14 mouse cellular contexts compared by ENCODE assay signal in the genomic region with DNA sequence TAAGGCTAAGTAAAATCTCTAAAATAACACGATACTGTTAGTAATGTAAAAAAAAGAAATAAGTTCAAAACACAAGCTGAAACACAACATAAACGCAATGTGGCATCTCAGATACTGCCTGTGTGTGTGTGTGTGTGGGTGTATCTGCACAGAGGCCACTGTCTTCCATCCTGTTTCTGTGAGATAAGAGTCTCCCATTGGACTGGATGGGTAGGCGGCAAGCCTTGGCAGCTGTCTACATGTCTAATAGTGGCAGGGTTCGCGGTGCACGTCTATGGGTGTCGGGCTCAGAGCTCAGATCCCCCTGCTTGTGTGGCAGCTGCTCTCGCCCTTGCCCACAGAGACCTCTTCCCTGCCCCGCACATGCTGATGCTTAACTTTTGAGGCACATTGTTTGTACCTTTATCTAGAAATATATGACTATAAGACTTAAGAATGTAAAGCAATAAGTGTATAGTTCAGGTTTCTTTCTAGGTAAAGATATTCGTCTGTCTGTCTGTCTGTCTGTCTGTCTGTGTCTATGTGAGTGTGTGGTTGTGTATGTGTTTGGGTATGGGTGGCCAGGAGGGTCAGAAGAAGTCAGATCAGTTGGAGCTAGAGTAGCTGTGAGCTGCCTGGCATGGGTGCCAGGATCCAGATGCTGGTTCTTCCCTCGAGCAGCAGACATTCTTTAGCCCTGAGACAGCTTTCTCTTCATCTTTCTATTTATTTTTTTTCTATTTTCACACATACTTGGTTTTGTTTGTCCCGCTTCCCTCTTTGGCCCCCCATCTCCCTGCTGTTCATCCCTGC. TPM values are rescaled to one million over a fixed set of nuclear protein-coding genes. Genes with fewer than 3 reads are reported as not detected.
DNase-seq lines count a peak whose midpoint lies in the region; ATAC-seq lines count a peak whose summit lies in the region.
"Had no signal": no experiment of that assay in that cellular context is flagged by ENCODE, and none has a peak within 500 bp of the region (broad histone marks: within the 10 kb centered on the region; RNA-seq: fewer than 3 reads in every experiment).

No protein-coding gene starts in this region.

- H3K27ac ChIP-seq in liver, embryonic 15.5 days (replicated peaks), result peak overlapping the region; percentile 98
- no peak overlapping the region for H3K27ac ChIP-seq in stomach, embryonic 15.5 days
- H3K27ac ChIP-seq in neural tube, embryonic 15.5 days (replicated peaks), result no peak overlapping the region
- H3K27ac ChIP-seq: embryonic facial prominence, embryonic 13.5 days; limb, embryonic 13.5 days had no signal

- peaks cover 10% of the 10 kb centered on the region for H3K36me3 ChIP-seq in liver, embryonic 15.5 days (replicated peaks)
- H3K36me3 ChIP-seq in stomach, embryonic 15.5 days, result no peaks in the 10 kb centered on the region
- H3K36me3 ChIP-seq in neural tube, embryonic 15.5 days, result no peaks in the 10 kb centered on the region
- H3K36me3 ChIP-seq: embryonic facial prominence, embryonic 13.5 days had no signal

- peak overlapping the region; percentile 46 for H3K4me3 ChIP-seq in liver, embryonic 15.5 days (replicated peaks)
- no peak overlapping the region for H3K4me3 ChIP-seq in stomach, embryonic 15.5 days (replicated peaks)
- no peak overlapping the region for H3K4me3 ChIP-seq in neural tube, embryonic 15.5 days (replicated peaks)
- H3K4me3 ChIP-seq: embryonic facial prominence, embryonic 13.5 days; limb, embryonic 13.5 days had no signal

- peak; percentile 99 for ATAC-seq in liver, embryonic 15.5 days (ENCODE audit: insufficient read depth)
- peak; percentile 99 for ATAC-seq in stomach, embryonic 15.5 days (ENCODE audit: insufficient read depth, low FRiP score, low read depth)
- no peak for ATAC-seq in neural tube, embryonic 15.5 days (ENCODE audit: low FRiP score)

- peak; percentile 13 for DNase-seq in embryo, embryonic 10 days (ENCODE audit: low spot score)
- DNase-seq in embryo, embryonic 9.5 days (ENCODE audit: extremely low spot score), result no peak
- DNase-seq in spleen, adult 12 weeks (ENCODE audit: low spot score), result peak; percentile 67
- no peak for DNase-seq in spleen, adult 18-20 months
- no peak for DNase-seq in layer of hippocampus, adult 11-12 months (ENCODE audit: low spot score)
- DNase-seq: adrenal gland, adult 2 months; cerebellum, adult 2 months; heart, adult 18-20 months; layer of hippocampus, postnatal 36 days had no signal

- peak overlapping the region; percentile 60 for H3K9ac ChIP-seq in liver, embryonic 15.5 days
- no peak overlapping the region for H3K9ac ChIP-seq in stomach, embryonic 15.5 days
- H3K9ac ChIP-seq in neural tube, embryonic 15.5 days (replicated peaks), result no peak overlapping the region
- H3K9ac ChIP-seq: embryonic facial prominence, embryonic 13.5 days; limb, embryonic 13.5 days had no signal

- WGBS in liver, embryonic 15.5 days (ENCODE audit: insufficient replicate concordance), result 22% methylated on average over 12 of the region's 12 CpGs
- 88% methylated on average over 12 of the region's 12 CpGs for WGBS in stomach, embryonic 15.5 days
- 94% methylated on average over 12 of the region's 12 CpGs for WGBS in neural tube, embryonic 15.5 days

- H3K27me3 ChIP-seq in liver, embryonic 15.5 days, result no peaks in the 10 kb centered on the region
- no peaks in the 10 kb centered on the region for H3K27me3 ChIP-seq in stomach, embryonic 15.5 days (replicated peaks)
- H3K27me3 ChIP-seq in neural tube, embryonic 15.5 days (replicated peaks), result no peaks in the 10 kb centered on the region
- H3K27me3 ChIP-seq: embryonic facial prominence, embryonic 13.5 days; limb, embryonic 13.5 days had no signal

- peaks cover 46% of the 10 kb centered on the region for H3K4me1 ChIP-seq in liver, embryonic 15.5 days (replicated peaks)
- H3K4me1 ChIP-seq in stomach, embryonic 15.5 days, result no peaks in the 10 kb centered on the region
- no peaks in the 10 kb centered on the region for H3K4me1 ChIP-seq in neural tube, embryonic 15.5 days
- H3K4me1 ChIP-seq: embryonic facial prominence, embryonic 13.5 days; limb, embryonic 13.5 days had no signal

- no peaks in the 10 kb centered on the region for H3K9me3 ChIP-seq in liver, embryonic 15.5 days (replicated peaks)
- H3K9me3 ChIP-seq in stomach, embryonic 15.5 days, result no peaks in the 10 kb centered on the region
- H3K9me3 ChIP-seq in neural tube, embryonic 15.5 days (replicated peaks), result no peaks in the 10 kb centered on the region
- H3K9me3 ChIP-seq: embryonic facial prominence, embryonic 13.5 days; limb, embryonic 13.5 days had no signal

- H3K4me2 ChIP-seq in liver, embryonic 15.5 days, result peak overlapping the region; percentile 73
- H3K4me2 ChIP-seq in stomach, embryonic 15.5 days, result no peak overlapping the region
- no peak overlapping the region for H3K4me2 ChIP-seq in neural tube, embryonic 15.5 days
- H3K4me2 ChIP-seq: embryonic facial prominence, embryonic 13.5 days; limb, embryonic 13.5 days had no signal

RNA-seq across cellular contexts. Expression of a gene that starts 6.9 kb away (rescaled TPM):
- 37.5 and 38.9 TPM in 2 replicates for polyA plus RNA-seq in liver, embryonic 15.5 days (2015; fragmentation: Nextera tagmentation; extraction: Ambion mirVana)
- 17.3 and 17.9 TPM in 2 replicates for polyA plus RNA-seq in stomach, embryonic 15.5 days (2015; fragmentation: Nextera tagmentation; extraction: Ambion mirVana)
- 13.2 and 16.8 TPM in 2 replicates for polyA plus RNA-seq in neural tube, embryonic 15.5 days (2015; fragmentation: Nextera tagmentation; extraction: Ambion mirVana)

Comparison
In these comparisons a context has a peak if more than half of its experiments do, and no peak if none do; other contexts are left out.
1. DNase-seq: peak in embryo, embryonic 10 days (single experiment) and spleen, adult 12 weeks (single experiment); none in embryo, embryonic 9.5 days (single experiment), spleen, adult 18-20 months (0 of 2) and layer of hippocampus, adult 11-12 months (single experiment).